Mouse (Mus musculus): ENCODE measurements around the gene Gm20431. TPM values are rescaled to one million over a fixed set of nuclear protein-coding genes. Genes with fewer than 3 reads are reported as not detected.
"Not testable (repeated sequence)": the region's sequence is repeated elsewhere in the genome, so short reads cannot be mapped to it uniquely, and the experiment has no call there.

Gene Gm20431
- total RNA-seq, 2 experiments from 2014 or later = 29.1 to 38.0 TPM

DNA sequence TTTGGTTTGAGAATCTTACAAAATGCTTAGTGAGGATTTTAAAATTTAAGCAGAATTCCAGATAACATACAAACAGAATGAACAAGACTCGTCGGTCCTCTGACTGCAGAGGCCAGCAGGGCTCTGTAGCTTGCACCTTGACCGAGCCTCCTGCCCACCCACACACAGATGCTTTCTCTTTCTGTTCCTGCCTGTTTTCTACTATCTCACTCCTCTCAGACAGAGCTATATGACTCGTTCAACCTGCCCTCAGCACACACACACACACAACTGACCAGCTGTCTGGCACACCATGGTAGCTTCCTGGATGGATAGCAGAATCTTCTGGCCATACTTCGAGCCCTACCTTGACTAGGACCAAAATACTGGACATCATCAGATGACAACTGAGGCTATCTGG is 38.3 kb downstream of the Gm20431 start:
- DNase-seq (ENCODE audit: extremely low spot score in 1 of 2, low spot score in 2 of 2) = no peak
- Histone ChIP-seq H3K4me3 (no peak overlapping the region), H3K27ac (no peak overlapping the region; the same call in 1 of the 2 replicates)
- intact Hi-C loops (cut with DNase I) = no loop called here
- TF ChIP-seq CTCF (IDR thresholded peaks at IDR 0.05) = no peak

DNA sequence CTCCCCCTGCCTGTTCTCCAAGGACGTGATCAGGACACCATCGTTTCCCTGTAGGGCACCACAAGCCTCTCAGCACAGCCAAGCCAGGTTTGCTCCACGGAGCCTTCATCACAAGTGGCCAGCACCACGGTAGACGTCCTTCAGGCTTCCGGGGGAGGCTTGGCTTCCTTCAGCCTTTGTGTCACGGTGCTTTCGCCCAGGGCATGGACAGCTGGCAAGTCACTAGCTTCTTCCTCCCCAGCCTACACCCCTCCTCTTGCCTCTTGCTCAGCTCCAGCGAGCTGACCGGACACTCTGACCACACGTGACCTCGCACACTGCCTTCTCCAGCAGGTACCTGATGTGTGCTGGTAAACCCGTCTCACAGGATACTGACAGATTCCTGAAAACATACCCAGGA is 38.9 kb downstream of the Gm20431 start:
- intact Hi-C loops (cut with DNase I) = no loop called here
- peak overlapping the region; percentile 40; the same call in 1 of the 2 replicates for H3K27ac ChIP-seq
- H3K4me3 ChIP-seq = no peak overlapping the region
- DNase-seq (ENCODE audit: extremely low spot score in 1 of 2, low spot score in 2 of 2) = no peak
- TF ChIP-seq CTCF (IDR thresholded peaks at IDR 0.05) = no peak

DNA sequence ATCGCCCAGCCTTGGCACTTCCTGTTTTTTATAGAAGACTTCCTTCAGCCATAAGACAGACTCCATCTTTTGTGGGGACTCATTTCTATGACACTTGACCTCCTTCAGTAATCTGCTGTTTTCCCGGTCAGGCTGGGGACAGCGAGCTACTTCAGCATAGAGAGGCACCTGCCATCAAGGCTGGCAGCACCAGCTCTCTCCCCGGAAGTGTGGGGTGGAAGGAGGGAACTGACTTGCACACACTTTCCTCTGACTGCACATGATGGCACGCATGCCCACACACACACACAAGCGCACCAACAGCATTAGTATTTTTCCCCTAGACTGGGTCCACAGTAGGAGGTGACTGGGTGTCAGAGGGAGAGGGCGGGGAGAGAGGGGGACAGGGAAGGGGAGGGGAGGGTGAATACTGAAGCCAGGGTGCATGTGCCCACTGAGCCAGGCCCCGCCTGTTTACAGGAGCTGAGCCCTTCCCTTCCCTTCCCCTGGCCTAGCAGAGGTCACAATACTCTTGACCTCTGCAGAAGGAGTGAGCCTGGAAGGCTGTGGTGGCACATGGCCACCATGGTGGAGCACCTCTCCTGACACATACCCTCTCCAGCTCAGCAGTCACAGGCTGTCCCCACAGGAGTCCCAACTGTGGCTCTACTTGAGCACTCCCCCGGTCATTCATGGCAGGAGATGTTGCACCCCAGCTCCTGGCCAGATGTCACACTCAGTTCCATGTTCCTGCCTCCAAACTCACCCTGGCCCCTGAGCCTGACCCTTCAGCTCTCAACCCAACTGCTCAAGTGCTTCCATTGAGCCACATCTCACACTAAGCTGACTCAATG is 39.8 kb downstream of the Gm20431 start:
- no peak for DNase-seq (ENCODE audit: extremely low spot score in 1 of 2, low spot score in 2 of 2)
- peak overlapping the region; percentile 4; the same call in 1 of the 2 replicates for H3K27ac ChIP-seq
- no peak for TF ChIP-seq CTCF (IDR thresholded peaks at IDR 0.05)
- H3K4me3 ChIP-seq = no peak overlapping the region
- intact Hi-C loops (cut with DNase I) = no loop called here

DNA sequence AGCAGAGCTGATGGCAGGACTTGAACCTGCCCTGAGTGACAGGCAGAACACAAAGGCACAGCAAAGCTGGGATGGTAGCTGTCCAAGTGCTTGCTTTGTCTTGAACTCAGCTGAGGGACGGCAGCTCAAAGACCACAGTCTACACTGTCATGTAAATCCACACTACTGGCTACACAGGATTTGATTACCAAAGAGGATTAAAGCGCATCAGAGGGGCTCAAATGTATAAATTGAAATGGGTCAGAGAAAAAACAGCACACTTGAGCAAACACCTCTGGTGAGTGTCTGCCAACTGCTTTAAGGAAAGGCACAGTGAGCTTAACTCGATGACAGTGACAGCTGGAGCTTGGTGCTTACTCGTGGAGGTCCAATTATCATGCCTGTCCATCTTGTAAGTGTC is 43.8 kb downstream of the Gm20431 start:
- H3K27ac ChIP-seq = no peak overlapping the region
- no peak overlapping the region for H3K4me3 ChIP-seq
- DNase-seq (ENCODE audit: extremely low spot score in 1 of 2, low spot score in 2 of 2) = no peak
- TF ChIP-seq CTCF (IDR thresholded peaks at IDR 0.05) = no peak
- intact Hi-C loops (cut with DNase I) = no loop called here

DNA sequence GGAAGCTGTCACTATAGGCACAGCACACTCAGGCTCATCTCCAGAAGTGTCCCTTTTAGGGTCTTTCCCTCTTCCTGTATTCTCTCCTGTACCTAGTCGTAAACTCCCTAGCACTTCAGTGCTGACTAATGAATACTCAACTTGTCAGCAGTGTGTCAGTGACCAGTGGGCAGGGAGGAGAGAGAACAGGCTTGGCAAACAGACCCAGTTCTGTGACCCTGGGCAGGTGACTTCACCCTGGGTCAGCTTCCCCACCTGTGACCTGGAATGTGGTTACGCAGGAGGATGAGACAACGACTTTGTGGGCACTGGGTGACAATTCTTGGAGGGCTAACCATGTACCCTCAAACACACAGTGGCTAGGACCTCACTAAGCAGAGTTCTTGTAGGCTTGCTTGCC is 44.3 kb downstream of the Gm20431 start:
- intact Hi-C loops (cut with DNase I) = no loop called here
- no peak for TF ChIP-seq CTCF (IDR thresholded peaks at IDR 0.05)
- no peak overlapping the region for H3K4me3 ChIP-seq
- no peak for DNase-seq (ENCODE audit: extremely low spot score in 1 of 2, low spot score in 2 of 2)
- no peak overlapping the region for H3K27ac ChIP-seq

DNA sequence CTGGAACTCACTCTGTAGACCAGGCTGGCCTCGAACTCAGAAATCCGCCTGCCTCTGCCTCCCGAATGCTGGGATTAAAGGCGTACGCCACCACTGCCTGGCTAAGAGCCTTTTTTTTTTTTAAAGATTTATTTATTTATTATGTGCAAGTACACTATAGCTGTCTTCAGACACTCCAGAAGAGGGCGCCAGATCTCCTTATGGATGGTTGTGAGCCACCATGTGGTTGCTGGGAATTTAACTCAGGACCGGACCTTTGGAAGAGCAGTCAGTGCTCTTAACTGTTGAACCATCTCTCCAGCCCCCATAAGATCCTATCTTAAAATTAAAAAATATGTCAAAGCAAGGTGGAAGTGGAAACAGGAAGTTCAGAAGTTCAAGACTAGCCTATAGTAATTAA is 48.0 kb downstream of the Gm20431 start:
- H3K4me3 ChIP-seq; DNase-seq (ENCODE audit: extremely low spot score in 1 of 2, low spot score in 2 of 2); H3K27ac ChIP-seq; intact Hi-C loops (cut with DNase I): not testable (repeated sequence)
- peak; percentile 18 for TF ChIP-seq CTCF (IDR thresholded peaks at IDR 0.05)

DNA sequence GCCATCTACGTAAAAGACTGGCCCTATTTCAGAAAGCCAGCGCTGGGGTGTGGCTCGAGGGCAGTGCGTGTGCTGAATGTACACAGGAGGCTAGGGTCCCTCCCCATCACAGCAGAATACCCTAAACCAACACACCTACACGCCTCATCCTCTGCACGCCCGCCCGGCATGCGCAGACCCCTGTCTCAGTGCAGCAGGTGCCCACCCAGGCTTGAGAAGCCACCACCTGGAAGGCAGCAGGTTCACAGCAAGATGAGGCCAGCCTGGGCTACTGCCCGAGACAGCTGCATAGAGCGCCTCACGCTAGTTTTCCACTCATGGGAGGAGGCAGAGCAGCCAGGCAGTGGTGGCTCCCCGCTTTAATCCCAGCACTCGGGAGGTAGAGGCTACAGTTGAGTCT is 49.2 kb downstream of the Gm20431 start:
- Histone ChIP-seq H3K4me3 (no peak overlapping the region), H3K27ac (no peak overlapping the region)
- DNase-seq (ENCODE audit: extremely low spot score in 1 of 2, low spot score in 2 of 2) = no peak
- intact Hi-C loops (cut with DNase I) = no loop called here
- no peak for TF ChIP-seq CTCF (IDR thresholded peaks at IDR 0.05)

DNA sequence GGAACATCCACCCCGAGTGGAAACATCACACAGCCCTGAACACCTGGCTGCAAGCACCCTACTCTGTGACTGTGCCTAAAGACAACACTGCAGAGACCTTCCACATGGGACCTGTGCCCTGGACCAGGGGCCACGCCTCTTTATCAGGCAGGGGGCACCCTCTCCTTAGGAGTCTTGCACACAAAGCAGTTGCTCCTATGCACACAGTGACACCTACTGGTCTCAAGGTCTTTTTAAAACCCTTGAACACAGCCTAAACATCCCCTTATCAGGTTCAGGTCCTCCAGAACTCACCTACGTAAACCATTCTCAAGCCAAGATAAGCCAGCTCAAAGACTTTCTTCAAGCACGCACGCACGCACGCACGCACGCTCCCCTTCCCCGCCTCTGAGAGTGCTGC is 50.0 kb downstream of the Gm20431 start:
- intact Hi-C loops (cut with DNase I) = no loop called here
- Histone ChIP-seq H3K27ac (no peak overlapping the region), H3K4me3 (no peak overlapping the region)
- TF ChIP-seq CTCF (IDR thresholded peaks at IDR 0.05) = peak; percentile 26
- no peak for DNase-seq (ENCODE audit: extremely low spot score in 1 of 2, low spot score in 2 of 2)

DNA sequence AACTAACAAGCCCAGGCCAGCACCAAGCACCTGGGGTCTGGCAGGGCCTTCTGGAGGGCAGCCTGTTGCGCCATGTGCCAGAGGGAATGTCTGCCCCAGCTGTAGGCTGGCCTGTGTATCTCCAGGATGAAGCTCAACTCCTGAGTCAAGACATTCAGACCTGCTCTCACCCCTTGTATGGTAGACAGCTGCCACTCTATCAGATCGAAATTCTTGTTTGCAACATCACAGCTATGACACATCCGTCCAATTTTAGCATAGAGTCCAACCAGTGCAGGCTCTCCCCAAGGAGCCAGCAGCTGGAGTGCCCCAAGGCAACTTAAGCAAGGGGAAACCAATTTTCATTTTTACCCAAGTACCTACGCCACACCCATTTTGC is 54.6 kb downstream of the Gm20431 start:
- no peak for DNase-seq (ENCODE audit: extremely low spot score in 1 of 2, low spot score in 2 of 2)
- Histone ChIP-seq H3K4me3 (no peak overlapping the region), H3K27ac (no peak overlapping the region)
- intact Hi-C loops (cut with DNase I) = no loop called here
- no peak for TF ChIP-seq CTCF (IDR thresholded peaks at IDR 0.05)

DNA sequence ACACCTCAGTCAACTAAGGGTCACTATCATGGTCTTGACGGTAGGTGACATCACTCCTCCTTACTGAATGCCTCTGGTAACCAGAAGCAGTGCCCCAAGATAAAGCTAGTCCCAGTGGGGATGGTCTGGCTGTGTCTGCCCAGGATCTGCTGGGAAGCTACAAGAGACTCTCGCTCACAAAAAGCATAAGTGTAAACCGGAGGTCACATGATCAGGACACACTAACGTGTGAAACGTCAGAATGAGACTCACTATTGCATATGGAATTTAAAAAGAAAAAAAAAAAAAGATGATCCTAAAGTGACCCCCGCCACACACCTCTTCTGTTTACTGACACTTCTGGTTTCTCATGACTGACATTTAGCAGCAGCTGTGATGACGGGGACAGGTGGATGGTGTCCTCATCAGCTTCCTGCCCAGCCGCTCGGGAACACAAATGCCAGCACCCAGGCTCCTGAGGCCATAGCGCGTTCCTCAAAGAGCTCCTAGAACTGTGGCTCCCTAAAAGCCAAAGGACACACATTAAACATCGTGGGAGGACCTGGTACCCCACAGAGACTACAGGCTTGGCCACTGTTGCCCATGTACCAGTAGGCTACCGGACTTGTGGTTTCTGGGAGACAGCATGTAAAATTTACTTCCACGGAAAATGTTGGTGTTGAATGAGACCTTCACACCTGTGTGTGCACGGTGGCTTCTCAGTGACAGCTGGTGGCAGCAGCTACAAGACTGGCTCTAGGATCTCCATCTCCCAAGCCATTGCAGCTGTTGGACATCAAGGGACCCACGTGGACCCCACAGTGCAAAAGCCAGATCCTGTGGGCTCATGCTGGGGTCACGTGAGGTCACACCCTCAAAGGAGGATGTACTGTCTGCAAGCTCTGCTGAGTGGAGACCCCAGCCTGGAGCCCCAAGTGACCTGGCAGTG is 55.2 kb downstream of the Gm20431 start:
- Histone ChIP-seq H3K27ac (no peak overlapping the region), H3K4me3 (no peak overlapping the region)
- intact Hi-C loops (cut with DNase I) = loop anchor here (1.0 kb wide), 2 partner anchors 69 to 74 kb away; no protein-coding TSS in a partner anchor
- DNase-seq (ENCODE audit: extremely low spot score in 1 of 2, low spot score in 2 of 2) = no peak
- no peak for TF ChIP-seq CTCF (IDR thresholded peaks at IDR 0.05)

DNA sequence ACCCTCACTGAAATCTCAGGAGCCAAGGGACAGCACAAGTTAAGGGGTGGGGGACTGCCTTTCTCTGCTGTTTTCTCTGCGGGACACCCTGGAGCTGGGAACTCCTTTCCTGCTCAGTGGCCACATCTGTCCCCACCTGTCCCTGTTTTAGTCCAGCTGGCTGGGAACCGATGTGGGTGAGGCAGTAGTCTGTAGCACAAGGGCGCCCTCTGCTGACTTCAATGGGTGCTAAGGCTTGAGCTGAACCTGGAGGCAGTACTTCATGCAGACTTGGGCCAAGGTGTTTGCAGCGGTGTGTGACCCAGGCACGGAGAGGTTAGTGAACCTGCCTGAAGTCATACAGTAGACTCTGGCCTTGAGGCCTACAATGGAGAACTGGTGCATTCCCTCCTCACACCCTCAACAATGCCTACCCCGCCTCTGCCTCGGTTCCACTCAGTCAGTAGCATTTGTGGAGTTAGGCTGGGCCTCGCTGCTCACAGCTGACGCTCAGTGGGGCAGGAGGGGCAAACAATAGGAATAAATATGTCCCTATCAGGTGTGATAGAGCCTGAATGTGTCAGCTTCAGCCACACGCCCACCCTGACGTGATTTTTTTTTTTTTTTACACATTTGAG is 56.0 kb downstream of the Gm20431 start:
- H3K4me3 ChIP-seq = no peak overlapping the region
- TF ChIP-seq CTCF (IDR thresholded peaks at IDR 0.05) = peak; percentile 93

DNA sequence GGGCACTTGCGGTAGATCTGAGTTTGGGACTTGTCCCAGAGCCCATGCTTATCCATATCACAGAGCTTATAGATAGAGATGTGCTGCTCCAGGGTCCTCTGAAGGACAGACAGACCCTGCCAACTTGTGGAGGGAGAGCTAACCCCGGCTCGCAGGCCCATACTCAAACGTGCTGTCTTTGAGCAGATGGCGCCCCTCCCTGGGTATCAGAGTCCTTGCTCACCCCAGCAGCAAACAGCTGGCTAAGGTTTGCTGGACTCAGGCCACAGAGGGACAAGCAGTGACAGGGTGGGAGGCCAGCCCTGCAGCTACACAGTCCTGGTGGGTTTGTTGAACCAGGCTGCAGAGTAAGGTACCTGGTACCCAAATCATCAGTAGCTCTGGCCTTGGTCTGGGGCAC is 58.3 kb downstream of the Gm20431 start:
- Histone ChIP-seq H3K27ac (no peak overlapping the region), H3K4me3 (no peak overlapping the region)
- TF ChIP-seq CTCF (IDR thresholded peaks at IDR 0.05) = peak; percentile 1; the same call in 1 of the 2 replicates
- intact Hi-C loops (cut with DNase I) = no loop called here
- DNase-seq (ENCODE audit: extremely low spot score in 1 of 2, low spot score in 2 of 2) = no peak

More for the DNA sequence above, 56.0 kb downstream of the Gm20431 start:
- H3K27ac ChIP-seq = no peak overlapping the region
- DNase-seq (ENCODE audit: extremely low spot score in 1 of 2, low spot score in 2 of 2) = peak; percentile 83 to 86
- intact Hi-C loops (cut with DNase I) = loop anchor here (1.0 kb wide), 2 partner anchors 68 to 73 kb away; no protein-coding TSS in a partner anchor

Data from left cerebral cortex, adult 2 months (tissue).